Mouse (Mus musculus) intestine, embryonic 16.5 days (tissue): ENCODE measurements around the gene Gclc. TPM values are rescaled to one million over a fixed set of nuclear protein-coding genes. Genes with fewer than 3 reads are reported as not detected.

Experiments used
- ATAC-seq: fragments of 200-750 bp; cut with Nextera tagmentation; 2 replicates; pipeline ENCODE4 v1.8.0; 2017; ENCODE audit warnings: moderate TSS enrichment, moderate library complexity
- H3K27ac ChIP-seq: fragments of 300-500 bp; sonication (generic); 2 replicates; pipeline ENCODE4 v1.5.1; 2014; ENCODE audit warnings: mild to moderate bottlenecking, low read length
- H3K27me3 ChIP-seq: fragments of 300-500 bp; sonication (generic); replicated peaks from 2 replicates; pipeline ENCODE4 v1.6.1; 2014; ENCODE audit warnings: low read length, control low read depth, mixed read lengths; ENCODE audit not compliant: control insufficient read depth, insufficient read depth
- H3K36me3 ChIP-seq: fragments of 300-500 bp; sonication (generic); 2 replicates; pipeline ENCODE4 v1.6.1; 2014; ENCODE audit warnings: low read length, control low read depth; ENCODE audit not compliant: control insufficient read depth, insufficient read depth
- H3K4me1 ChIP-seq: fragments of 300-500 bp; sonication (generic); 2 replicates; pipeline ENCODE4 v1.6.1; 2014; ENCODE audit warnings: low read length, control low read depth, mixed read lengths; ENCODE audit not compliant: control insufficient read depth, insufficient read depth
- H3K4me2 ChIP-seq: fragments of 300-500 bp; sonication (generic); 2 replicates; pipeline ENCODE4 v1.6.1; 2014; ENCODE audit warnings: low read depth, low read length, control low read depth
- H3K4me3 ChIP-seq: fragments of 300-500 bp; sonication (generic); 2 replicates; pipeline ENCODE4 v1.5.1; 2014; ENCODE audit warnings: mild to moderate bottlenecking, low read length
- H3K9ac ChIP-seq: fragments of 300-500 bp; sonication (generic); 2 replicates; pipeline ENCODE4 v1.6.1; 2014; ENCODE audit warnings: low read depth, low read length
- H3K9me3 ChIP-seq: fragments of 300-500 bp; sonication (generic); 2 replicates; pipeline ENCODE4 v1.6.1; 2016; ENCODE audit warnings: low read length, control low read depth; ENCODE audit not compliant: control insufficient read depth
- WGBS: fragments of 180-500 bp; shearing (Covaris S2); extraction: QIAGEN DNeasy Blood & Tissue Kit; methylation state at CpG from one replicate; pipeline ENCODE4 v1.1.7; 2014; 5-methylcytosine and 5-hydroxymethylcytosine counted together
- polyA plus RNA-seq: library from polyadenylated mRNA; unstranded; fragments of >200 nt; fragmentation: Nextera tagmentation; extraction: Ambion mirVana; gene quantifications from 2 replicates; pipeline ENCODE4 v1.2.1, GENCODE M21; 2015

Gclc gene
- polyA plus RNA-seq, 1 experiment from 2014 or later: 4.7 TPM

- no peak for ATAC-seq
- Histone ChIP-seq H3K27ac (no peak overlapping the region), H3K27me3 (no peaks in the 10 kb centered on the region), H3K9ac (no peak overlapping the region), H3K36me3 (no peaks in the 10 kb centered on the region), H3K4me3 (no peak overlapping the region), H3K4me2 (no peak overlapping the region), H3K4me1 (peaks cover 6% of the 10 kb centered on the region; the same call in 1 of the 2 replicates), H3K9me3 (no peaks in the 10 kb centered on the region)
- WGBS: 49% methylated on average over 5 of the region's 5 CpGs
Observed at GRCm38 (mm10) chr9:77717831-77718435, 36.4 kb upstream of the Gclc start.

- H3K4me3 ChIP-seq: no peak overlapping the region
- H3K9ac ChIP-seq: no peak overlapping the region
- no peak for ATAC-seq
- H3K36me3 ChIP-seq: no peaks in the 10 kb centered on the region
- no peak overlapping the region for H3K4me2 ChIP-seq
- WGBS: 71% methylated on average over 8 of the region's 8 CpGs
- H3K27me3 ChIP-seq: no peaks in the 10 kb centered on the region
- H3K27ac ChIP-seq: no peak overlapping the region
- no peaks in the 10 kb centered on the region for H3K9me3 ChIP-seq
- peaks cover 6% of the 10 kb centered on the region; the same call in 1 of the 2 replicates for H3K4me1 ChIP-seq
Observed at GRCm38 (mm10) chr9:77718816-77719411, 35.4 kb upstream of the Gclc start.

- Histone ChIP-seq H3K9me3 (no peaks in the 10 kb centered on the region), H3K4me1 (peaks cover 12% of the 10 kb centered on the region), H3K36me3 (no peaks in the 10 kb centered on the region), H3K27ac (no peak overlapping the region), H3K4me2 (no peak overlapping the region), H3K27me3 (no peaks in the 10 kb centered on the region), H3K4me3 (no peak overlapping the region), H3K9ac (no peak overlapping the region)
- WGBS: 90% methylated on average over 1 of the region's 1 CpGs
- ATAC-seq: no peak
Observed at GRCm38 (mm10) chr9:77719675-77720074, 34.7 kb upstream of the Gclc start.

- no peak overlapping the region for H3K4me3 ChIP-seq
- H3K27ac ChIP-seq: no peak overlapping the region
- H3K36me3 ChIP-seq: no peaks in the 10 kb centered on the region
- no peak overlapping the region for H3K9ac ChIP-seq
- H3K27me3 ChIP-seq: no peaks in the 10 kb centered on the region
- no peak overlapping the region for H3K4me2 ChIP-seq
- ATAC-seq: peak; percentile 82
- no peaks in the 10 kb centered on the region for H3K9me3 ChIP-seq
- 76% methylated on average over 1 of the region's 1 CpGs for WGBS
- peaks cover 12% of the 10 kb centered on the region for H3K4me1 ChIP-seq
Observed at GRCm38 (mm10) chr9:77722381-77722780, 32.0 kb upstream of the Gclc start.

GRCm38 (mm10) chr9:77724216-77724615 lies 30.1 kb upstream of the Gclc start:
- no peak overlapping the region for H3K27ac ChIP-seq

GRCm38 (mm10) chr9:77725448-77725847 lies 28.9 kb upstream of the Gclc start:
- WGBS: 78% methylated on average over 8 of the region's 8 CpGs
- Histone ChIP-seq H3K9me3 (no peaks in the 10 kb centered on the region), H3K27me3 (no peaks in the 10 kb centered on the region), H3K36me3 (no peaks in the 10 kb centered on the region), H3K27ac (no peak overlapping the region), H3K4me1 (peaks cover 6% of the 10 kb centered on the region), H3K9ac (no peak overlapping the region), H3K4me2 (no peak overlapping the region), H3K4me3 (no peak overlapping the region)
- ATAC-seq: no peak

More at GRCm38 (mm10) chr9:77724216-77724615, 30.1 kb upstream of the Gclc start:
- no peak overlapping the region for H3K4me3 ChIP-seq
- H3K36me3 ChIP-seq: no peaks in the 10 kb centered on the region
- H3K27me3 ChIP-seq: no peaks in the 10 kb centered on the region
- no peaks in the 10 kb centered on the region for H3K9me3 ChIP-seq
- WGBS: 55% methylated on average over 6 of the region's 6 CpGs
- ATAC-seq: 0 out of 2 replicates have a peak, but pooled peaks have one; percentile 34
- 0 out of 2 replicates have a peak overlapping the region, but pooled peaks have one; percentile 12 for H3K4me2 ChIP-seq
- peaks cover 6% of the 10 kb centered on the region for H3K4me1 ChIP-seq
- H3K9ac ChIP-seq: no peak overlapping the region

GRCm38 (mm10) chr9:77726018-77726684 lies 28.2 kb upstream of the Gclc start:
- ATAC-seq: no peak
- Histone ChIP-seq H3K27me3 (no peaks in the 10 kb centered on the region), H3K9me3 (no peaks in the 10 kb centered on the region), H3K27ac (no peak overlapping the region), H3K36me3 (no peaks in the 10 kb centered on the region), H3K4me2 (no peak overlapping the region), H3K4me3 (no peak overlapping the region), H3K4me1 (peaks cover 6% of the 10 kb centered on the region), H3K9ac (no peak overlapping the region)
- WGBS: 88% methylated on average over 6 of the region's 6 CpGs

- H3K9ac ChIP-seq: no peak overlapping the region
- H3K36me3 ChIP-seq: no peaks in the 10 kb centered on the region
- no peak for ATAC-seq
- H3K4me1 ChIP-seq: peaks cover 6% of the 10 kb centered on the region
- no peak overlapping the region for H3K27ac ChIP-seq
- H3K27me3 ChIP-seq: no peaks in the 10 kb centered on the region
- H3K4me2 ChIP-seq: no peak overlapping the region
- H3K4me3 ChIP-seq: no peak overlapping the region
- H3K9me3 ChIP-seq: no peaks in the 10 kb centered on the region
- WGBS: 94% methylated on average over 2 of the region's 2 CpGs
Observed at GRCm38 (mm10) chr9:77727012-77727411, 27.3 kb upstream of the Gclc start.

- ATAC-seq: no peak
- H3K9ac ChIP-seq: no peak overlapping the region
- WGBS: 41% methylated on average over 3 of the region's 3 CpGs
Observed at GRCm38 (mm10) chr9:77732067-77732466, 22.3 kb upstream of the Gclc start.

More at GRCm38 (mm10) chr9:77732067-77732466, 22.3 kb upstream of the Gclc start:
- H3K36me3 ChIP-seq: no peaks in the 10 kb centered on the region
- H3K27ac ChIP-seq: no peak overlapping the region
- no peaks in the 10 kb centered on the region for H3K4me1 ChIP-seq
- H3K4me2 ChIP-seq: no peak overlapping the region
- no peaks in the 10 kb centered on the region for H3K9me3 ChIP-seq
- H3K4me3 ChIP-seq: no peak overlapping the region
- H3K27me3 ChIP-seq: no peaks in the 10 kb centered on the region
